Mouse (Mus musculus) G1E (cell line): ENCODE measurements around the gene Ccdc141.

Experiments used
- CTCF ChIP-seq: IDR thresholded peaks from 2 replicates; pipeline ENCODE4 v1.5.1; 2012; ENCODE audit warnings: low read depth, low read length, inconsistent platforms, mixed read lengths
- POLR2AphosphoS5 ChIP-seq: IDR thresholded peaks from 2 replicates; pipeline ENCODE4 v1.6.1; 2012; ENCODE audit warnings: low read depth, low read length, inconsistent platforms; ENCODE audit not compliant: insufficient replicate concordance

- no peak for TF ChIP-seq CTCF
- TF ChIP-seq POLR2AphosphoS5: no peak
Measured at GRCm38 (mm10) chr2:76998351-76998750, 172.1 kb downstream of the Ccdc141 start.
